Mouse (Mus musculus) G1E-ER4 (cell line): ENCODE data around the gene Zcchc18. TPM values are rescaled to one million over a fixed set of nuclear protein-coding genes. Genes with fewer than 3 reads are reported as not detected.

Experiments
- GATA1 ChIP-seq: IDR thresholded peaks from one replicate; pipeline ENCODE4 v1.8.0; 2012; ENCODE audit warnings: low read length, inconsistent platforms
- polyA plus RNA-seq: library from polyadenylated mRNA; stranded (reverse); fragments of >175 nt; gene quantifications from 2 replicates; pipeline ENCODE4 v1.2.3, GENCODE M21; 2012

Gene Zcchc18
- polyA plus RNA-seq, 1 experiment, result not detected

DNA sequence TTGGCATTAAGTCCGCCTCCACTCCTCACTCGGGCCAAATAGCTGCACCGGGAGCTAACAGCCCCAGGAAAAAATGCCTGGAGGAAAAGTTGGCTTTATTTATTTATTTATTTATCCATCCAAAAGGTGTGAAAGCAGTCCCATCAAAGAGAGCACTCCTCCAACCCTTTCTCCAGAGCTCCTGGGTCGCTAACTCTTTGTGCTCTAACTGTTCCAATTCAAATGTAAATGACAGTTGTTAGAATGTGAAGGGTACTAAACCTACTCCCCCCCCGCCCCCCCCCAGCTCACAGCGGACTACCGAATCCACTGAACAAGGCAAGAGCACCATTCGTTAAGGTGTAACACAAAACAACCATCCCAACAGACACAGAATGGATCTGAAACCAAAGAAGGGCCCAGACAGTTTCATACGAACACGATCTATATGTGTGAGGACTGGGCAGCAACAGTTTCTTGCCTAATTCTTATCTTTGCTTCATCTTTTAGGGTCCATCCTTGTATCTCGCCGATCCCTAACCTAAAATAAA is 44.6 kb downstream of the Zcchc18 start:
- no peak for TF ChIP-seq GATA1

DNA sequence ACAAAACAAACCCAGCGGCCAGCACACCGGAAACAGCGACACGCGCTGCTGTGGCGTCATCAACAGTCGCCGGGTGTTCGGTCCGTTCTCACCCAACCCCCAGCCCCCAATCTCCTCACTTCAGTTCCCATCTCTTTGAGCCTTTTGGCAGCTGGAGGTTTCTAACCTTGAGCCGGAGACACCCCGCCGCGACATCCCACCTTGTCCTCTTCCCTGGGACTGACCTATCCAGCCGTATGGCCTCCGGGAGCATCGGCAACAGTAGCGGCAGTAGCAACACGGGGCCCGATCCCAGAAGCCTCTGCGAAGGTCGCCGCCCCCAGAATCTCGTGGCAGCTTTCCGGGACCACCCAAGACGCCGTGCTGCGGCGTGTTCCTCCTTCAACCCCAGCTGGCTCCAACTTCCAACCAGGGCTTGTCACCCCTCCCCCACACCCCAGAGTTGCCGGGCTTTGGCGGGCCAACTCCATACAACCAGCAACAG is 45.1 kb downstream of the Zcchc18 start, which contains the start of gene Slc25a53:
Slc25a53 (minus strand) TSS at position 303 of the 484 bp plus-strand sequence.
- TF ChIP-seq GATA1, result no peak

DNA sequence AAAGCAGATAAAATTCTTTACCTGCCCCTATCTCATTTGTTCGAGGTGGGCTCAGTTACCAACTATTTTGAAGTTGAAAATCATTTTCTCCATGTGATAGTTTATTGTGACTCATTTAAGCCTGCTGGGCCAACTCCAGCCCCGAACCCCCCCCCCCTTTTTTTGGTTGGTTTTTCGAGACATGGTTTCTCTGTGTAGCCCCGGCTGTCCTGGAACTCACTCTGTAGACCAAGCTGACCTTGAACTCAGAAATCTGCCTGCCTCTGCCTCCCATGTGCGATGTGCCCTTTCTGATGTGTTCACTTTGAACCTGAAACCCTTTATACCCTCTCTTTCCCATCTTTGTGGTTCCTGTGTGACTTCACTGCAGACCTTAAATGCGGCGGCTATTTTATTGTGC is 45.5 kb downstream of the Zcchc18 start:
- TF ChIP-seq GATA1, result no peak

Other genes starting within 250 kb of the Zcchc18 start
- 480 and 619 TPM in 2 replicates for gene Morf4l2, start 249.5 kb upstream of the Zcchc18 start, polyA plus RNA-seq
- gene Glra4, start 213.0 kb upstream of the Zcchc18 start, polyA plus RNA-seq, result not detected in 2 replicates
- 0.11 and 0.13 TPM in 2 replicates for gene Plp1, start 170.5 kb upstream of the Zcchc18 start, polyA plus RNA-seq
- gene Rab9b, start 124.4 kb upstream of the Zcchc18 start, polyA plus RNA-seq, result not detected in 2 replicates
- gene H2bfm, start 65.8 kb upstream of the Zcchc18 start, polyA plus RNA-seq, result not detected in 2 replicates
- gene Tmsb15b2, start 17.7 kb upstream of the Zcchc18 start, polyA plus RNA-seq, result not detected in 2 replicates
- not detected in 2 replicates for gene Tmsb15l, start 16.3 kb upstream of the Zcchc18 start, polyA plus RNA-seq
- not detected in 2 replicates for gene Tmsb15b1, start 16.3 kb upstream of the Zcchc18 start, polyA plus RNA-seq
- 0.42 and 0.73 TPM in 2 replicates for gene Slc25a53, start 45.1 kb downstream of the Zcchc18 start, polyA plus RNA-seq
- 1.9 and 2.4 TPM in 2 replicates for gene Fam199x, start 56.4 kb downstream of the Zcchc18 start, polyA plus RNA-seq
- not detected in 2 replicates for gene Esx1, start 128.9 kb downstream of the Zcchc18 start, polyA plus RNA-seq